Mouse (Mus musculus) natural killer cell, adult 2 months (primary cell): ENCODE results near the gene Nmnat1.
"Not testable (repeated sequence)": the region's sequence is repeated elsewhere in the genome, so short reads cannot be mapped to it uniquely, and the experiment has no call there.

Experiments used
- DNase-seq, 2 experiments: peaks; one replicate each; pipeline ENCODE4 v3.0.0; 2022; ENCODE audit warnings: low spot score in 2 of 2

Gene Nmnat1

DNA sequence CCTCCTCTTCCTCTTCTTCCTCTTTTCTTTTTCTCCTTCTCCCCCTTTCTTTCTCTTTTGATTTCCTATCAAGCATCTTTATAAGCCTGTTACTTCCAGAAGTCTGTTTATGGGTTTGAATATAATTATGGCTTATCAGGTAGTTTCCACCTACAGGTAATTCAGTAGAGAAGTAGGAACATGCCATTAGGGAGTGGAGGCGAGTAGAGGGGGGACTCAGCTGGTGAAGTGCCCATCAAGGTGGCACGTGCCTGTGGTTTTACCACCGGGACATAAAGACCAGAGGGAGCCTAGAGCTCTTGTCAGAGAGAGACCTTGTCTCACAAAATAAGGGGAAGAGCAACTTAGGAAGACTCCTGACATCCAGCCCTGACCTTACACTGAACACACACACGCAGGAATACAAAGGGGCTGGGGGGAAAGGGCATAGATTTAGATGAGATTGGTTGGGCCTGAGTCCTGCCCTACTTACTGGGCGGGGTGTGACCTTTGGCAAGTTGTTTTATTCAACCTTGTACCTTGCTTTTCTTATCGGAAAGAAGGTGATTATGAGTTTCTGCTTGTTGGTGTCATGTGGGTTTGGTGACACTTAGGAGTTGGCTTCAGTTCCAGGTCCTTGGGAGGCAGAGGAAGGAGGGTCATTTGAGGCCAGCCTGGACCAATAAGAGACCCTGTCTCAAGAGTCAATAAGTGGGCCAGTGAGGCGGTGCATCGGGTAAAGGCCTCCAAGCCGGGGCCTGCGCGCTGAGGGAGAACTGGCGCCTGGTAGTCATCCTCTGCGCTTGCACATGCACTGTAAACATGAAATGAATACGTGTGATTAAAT lies 4.6 kb upstream of the Nmnat1 start:
- DNase-seq, result no peak

DNA sequence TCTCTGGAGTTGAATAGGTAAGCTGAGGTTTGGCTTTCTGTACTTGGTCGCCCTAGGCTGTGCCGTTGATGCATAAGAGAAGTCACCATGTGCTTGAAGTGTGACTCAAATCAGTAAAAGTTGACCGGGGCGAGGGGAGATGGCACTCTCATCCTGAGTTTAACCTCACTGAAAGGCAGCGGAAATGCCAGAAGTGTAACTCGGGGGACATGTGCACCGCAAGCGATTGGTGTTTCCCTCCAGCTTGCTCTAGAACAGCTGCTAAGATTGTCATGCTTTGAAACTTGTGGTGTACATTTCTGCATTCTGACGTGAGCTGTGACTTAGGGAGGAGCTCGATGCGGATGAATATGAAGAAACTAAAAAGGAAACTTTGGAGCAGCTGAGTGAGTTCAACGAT lies 2.7 kb upstream of the Nmnat1 start:
- DNase-seq, result no peak

GRCm38 (mm10) chr4:149485825-149486206 lies 814 bp upstream of the Nmnat1 start:
- DNase-seq, result peak in 1 of 2 experiments; percentile 16

GRCm38 (mm10) chr4:149484566-149484965 lies 436 bp downstream of the Nmnat1 start:
- DNase-seq, result no peak

GRCm38 (mm10) chr4:149477078-149477477 lies 7.9 kb downstream of the Nmnat1 start, which contains the start of gene Tmem274:
Gene Tmem274, plus strand, starts transcription at chr4:149477378.
- DNase-seq, result no peak

DNA sequence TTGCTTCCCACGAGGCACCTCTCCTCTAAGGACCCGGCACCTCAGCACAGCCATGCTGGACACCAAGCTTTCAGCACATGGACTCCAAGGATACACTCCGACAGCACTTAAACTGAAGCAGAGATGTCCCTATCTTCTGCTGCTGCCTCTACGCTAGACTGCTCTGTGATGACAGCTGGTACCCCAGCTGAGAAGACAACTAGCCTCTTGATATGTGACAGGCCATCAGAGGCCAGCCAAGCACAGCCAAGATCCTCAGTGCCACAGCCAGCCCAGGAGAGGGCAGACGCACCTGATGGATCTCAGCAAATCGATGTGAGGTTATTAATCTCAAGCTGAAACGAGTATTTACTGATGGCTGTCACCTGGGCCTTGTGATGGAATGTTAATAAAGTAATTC lies 9.9 kb downstream of the Nmnat1 start:
- DNase-seq, result no peak

DNA sequence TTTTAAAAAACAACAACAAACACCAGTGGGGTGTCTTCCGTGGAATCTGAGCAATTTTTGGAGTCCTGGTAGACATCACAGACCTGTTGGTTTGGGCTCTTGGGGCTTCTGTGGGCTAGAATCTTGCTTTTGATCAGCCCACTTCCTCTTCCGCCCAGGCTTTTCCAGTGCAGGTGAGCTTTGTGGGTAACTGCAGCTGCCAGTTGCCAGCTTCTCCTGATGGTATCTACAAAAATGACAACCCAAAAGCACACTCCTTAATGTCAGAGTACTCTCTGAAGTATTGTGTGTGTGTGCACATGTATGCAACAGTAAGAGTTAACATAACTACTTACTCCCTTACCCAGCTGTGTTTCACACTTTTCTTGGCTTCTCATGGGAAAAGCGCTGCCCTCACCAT lies 15.4 kb downstream of the Nmnat1 start:
- peak in 1 of 2 experiments; percentile 12 for DNase-seq

- DNase-seq, result no peak
These were observed 21.5 kb downstream of the Nmnat1 start for GRCm38 (mm10) chr4:149463435-149463950.

DNA sequence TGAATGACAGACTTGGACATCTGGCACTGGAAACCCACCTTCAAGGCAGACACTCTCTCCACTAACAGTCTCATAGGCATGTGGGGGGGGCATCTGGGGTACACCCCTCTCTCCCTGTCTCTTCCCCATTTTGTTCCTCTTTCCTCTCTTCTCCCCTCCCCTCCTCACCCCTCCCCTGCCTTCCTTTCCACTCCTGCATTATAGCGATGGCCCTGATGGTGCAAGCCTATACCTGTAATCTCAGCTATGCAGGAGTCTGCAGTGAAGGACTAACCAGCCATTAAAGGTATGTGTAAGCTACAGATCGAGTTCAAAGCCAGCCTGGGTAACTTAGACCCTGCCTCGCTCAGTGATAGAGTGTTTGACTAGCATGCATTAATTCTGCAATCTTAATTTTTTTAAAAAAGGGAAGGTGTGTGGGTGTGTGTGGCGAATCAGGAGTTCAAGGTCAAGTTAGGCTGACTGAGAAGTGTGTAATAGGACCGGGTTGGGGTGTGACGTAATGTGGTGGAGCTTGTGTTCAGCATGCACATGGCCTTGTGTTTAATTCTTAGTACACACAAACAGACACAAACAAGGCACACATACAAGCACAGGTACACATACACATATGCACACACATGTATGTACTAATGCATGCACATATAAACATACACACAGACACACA lies 22.6 kb downstream of the Nmnat1 start:
- no peak for DNase-seq

- no peak for DNase-seq
These were observed 23.3 kb downstream of the Nmnat1 start for GRCm38 (mm10) chr4:149461579-149462304.

DNA sequence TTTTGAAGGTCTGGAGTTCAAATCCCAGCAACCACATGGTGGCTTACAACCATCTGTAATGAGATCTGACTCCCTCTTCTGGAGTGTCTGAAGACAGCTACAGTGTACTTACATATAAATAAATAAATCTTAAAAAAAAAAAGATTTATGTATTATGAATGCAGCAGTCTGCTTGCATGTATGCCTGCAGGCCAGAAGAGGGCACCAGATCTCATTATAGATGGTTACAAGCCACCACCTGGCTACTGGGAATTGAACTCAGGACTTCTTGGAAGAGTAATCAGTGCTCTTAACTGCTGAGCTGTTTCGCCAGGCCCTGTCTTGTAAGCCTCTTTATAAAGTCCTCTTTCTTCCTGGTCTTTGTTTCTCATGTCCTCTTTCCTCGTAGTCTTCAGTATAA lies 24.5 kb downstream of the Nmnat1 start:
- not testable (repeated sequence) for DNase-seq

- no peak for DNase-seq
These were observed 25.6 kb downstream of the Nmnat1 start for GRCm38 (mm10) chr4:149459425-149459824.

GRCm38 (mm10) chr4:149458526-149458925 lies 26.5 kb downstream of the Nmnat1 start:
- DNase-seq, result no peak

GRCm38 (mm10) chr4:149457831-149458430 lies 27.1 kb downstream of the Nmnat1 start:
- no peak for DNase-seq

DNA sequence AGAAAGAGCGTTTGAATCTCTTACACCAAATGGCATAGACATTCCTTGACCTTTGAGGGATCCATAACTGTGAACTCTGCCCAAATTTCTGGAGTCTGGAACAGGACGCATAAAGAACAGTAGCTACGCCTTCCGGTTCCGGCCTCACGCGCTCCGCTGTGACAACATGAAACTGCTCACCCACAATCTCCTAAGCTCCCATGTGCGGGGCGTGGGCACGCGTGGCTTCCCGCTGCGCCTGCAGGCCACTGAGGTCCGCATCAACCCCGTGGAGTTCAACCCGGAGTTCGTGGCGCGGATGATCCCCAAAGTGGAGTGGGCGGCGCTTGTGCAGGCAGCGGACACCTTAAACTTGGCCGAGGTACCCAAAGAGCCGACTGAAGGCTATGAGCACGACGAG lies 27.8 kb downstream of the Nmnat1 start:
- not testable (repeated sequence) for DNase-seq

DNA sequence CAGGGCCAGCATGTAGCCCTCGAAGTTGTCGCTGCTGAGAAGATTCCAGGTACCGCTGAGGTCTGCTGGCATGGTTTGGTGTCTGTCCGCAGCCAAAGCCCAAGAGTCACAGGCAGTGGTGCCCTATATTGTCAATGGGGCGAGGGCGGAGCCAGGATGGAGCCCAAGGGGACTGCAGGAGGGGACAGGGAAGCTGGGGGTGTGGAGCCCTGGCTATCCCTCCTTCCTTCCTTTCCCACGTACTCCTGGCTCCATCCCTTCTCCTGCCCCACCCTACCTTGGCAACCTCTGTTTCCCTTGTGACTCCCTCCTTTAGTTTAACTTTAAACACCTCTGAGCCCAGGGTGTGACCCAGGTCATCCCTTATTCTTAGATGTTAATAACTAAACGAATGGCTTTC lies 30.1 kb downstream of the Nmnat1 start, which contains the start of gene Rbp7:
Rbp7 (minus strand) TSS at position 100 of the 400 bp plus-strand sequence.
- DNase-seq, result no peak

DNA sequence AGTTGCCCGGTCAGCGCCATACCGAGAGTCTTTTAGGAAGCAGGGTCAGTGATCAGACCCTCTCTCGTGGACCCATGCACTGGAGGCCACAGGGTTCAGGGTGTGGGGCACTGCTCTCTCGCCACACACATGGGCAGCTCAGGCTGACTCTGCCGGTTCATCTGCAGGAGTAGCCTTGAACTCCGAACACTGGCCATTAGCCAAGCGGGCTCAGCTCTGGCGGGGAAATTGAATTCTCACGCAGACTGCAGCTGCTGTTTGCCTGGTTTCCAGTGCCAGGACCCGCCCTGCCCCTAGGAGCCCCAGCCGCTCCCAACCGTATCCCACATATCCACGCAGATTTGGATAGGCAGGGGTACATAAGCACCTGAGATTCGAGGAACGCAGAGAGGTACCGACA lies 30.7 kb downstream of the Nmnat1 start:
- DNase-seq, result no peak

DNA sequence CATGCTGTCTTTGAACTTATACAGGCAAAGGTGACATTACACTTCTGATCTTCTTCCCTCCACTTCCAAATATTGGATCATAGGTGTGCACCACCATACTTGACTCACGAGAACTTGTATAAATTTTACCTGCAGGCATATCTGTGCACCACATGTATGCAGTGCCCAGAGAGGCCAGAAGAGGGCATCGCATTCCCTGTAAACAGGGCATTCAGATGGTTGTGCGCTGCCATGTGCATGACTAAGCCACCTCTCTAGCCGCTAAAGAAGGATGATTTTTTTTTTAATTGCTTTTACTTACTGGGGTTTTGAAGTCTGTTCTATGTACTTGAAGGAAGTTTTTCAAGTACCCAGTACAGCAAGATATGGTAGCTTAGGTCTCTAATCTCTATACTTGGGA lies 31.3 kb downstream of the Nmnat1 start:
- peak in 1 of 2 experiments; percentile 40 for DNase-seq

- no peak for DNase-seq
These were observed 34.4 kb downstream of the Nmnat1 start for GRCm38 (mm10) chr4:149450636-149451035.

DNA sequence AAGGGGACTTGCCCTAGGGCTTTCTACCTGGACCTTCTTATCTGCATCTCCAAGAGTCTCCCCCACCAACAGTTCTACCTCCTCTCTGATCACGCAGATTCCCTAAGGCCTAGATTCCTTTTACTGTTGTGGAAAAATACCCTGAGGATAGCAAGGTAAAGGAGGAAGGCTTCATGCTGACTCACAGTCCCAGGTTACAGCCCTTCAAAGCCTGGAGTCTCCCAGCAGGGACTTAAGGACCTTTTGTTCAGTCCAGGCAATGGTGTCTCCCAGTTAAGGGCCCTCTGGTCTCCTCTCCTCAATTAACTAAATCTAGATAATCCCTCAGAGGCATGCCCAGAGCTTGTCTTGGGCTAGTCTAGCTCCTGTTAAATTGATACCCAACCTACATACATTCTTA lies 38.7 kb downstream of the Nmnat1 start:
- DNase-seq, result no peak

- DNase-seq, result no peak
These were observed 39.1 kb downstream of the Nmnat1 start for GRCm38 (mm10) chr4:149445868-149446267.
